Mouse (Mus musculus): ENCODE measurements around the gene Slc5a1. TPM values are rescaled to one million over a fixed set of nuclear protein-coding genes. Genes with fewer than 3 reads are reported as not detected.

Gene Slc5a1
- polyA plus RNA-seq, 1 experiment from 2014 or later: not detected

GRCm38 (mm10) chr5:33107056-33107455, 3.0 kb downstream of the Slc5a1 start:
- H3K9ac ChIP-seq: no peak overlapping the region
- no peak for ATAC-seq (replicated peaks; ENCODE audit: insufficient number of reproducible peaks, insufficient read depth, low FRiP score, low read depth)
- no peak overlapping the region for H3K4me3 ChIP-seq
- H3K4me1 ChIP-seq (replicated peaks): no peaks in the 10 kb centered on the region
- peaks cover 41% of the 10 kb centered on the region for H3K27me3 ChIP-seq
- no peak overlapping the region for H3K27ac ChIP-seq
- H3K36me3 ChIP-seq: no peaks in the 10 kb centered on the region
- 66% methylated on average over 6 of the region's 6 CpGs for WGBS
- no peak overlapping the region for H3K4me2 ChIP-seq
- H3K9me3 ChIP-seq (replicated peaks): no peaks in the 10 kb centered on the region

GRCm38 (mm10) chr5:33107778-33108405, 3.9 kb downstream of the Slc5a1 start:
- H3K36me3 ChIP-seq: no peaks in the 10 kb centered on the region
- H3K4me2 ChIP-seq: no peak overlapping the region
- peaks cover 35% of the 10 kb centered on the region for H3K27me3 ChIP-seq
- 78% methylated on average over 14 of the region's 14 CpGs for WGBS
- H3K27ac ChIP-seq: no peak overlapping the region
- no peak overlapping the region for H3K9ac ChIP-seq
- no peak for ATAC-seq (replicated peaks; ENCODE audit: insufficient number of reproducible peaks, insufficient read depth, low FRiP score, low read depth)
- no peak overlapping the region for H3K4me3 ChIP-seq
- no peaks in the 10 kb centered on the region for H3K4me1 ChIP-seq (replicated peaks)
- no peaks in the 10 kb centered on the region for H3K9me3 ChIP-seq (replicated peaks)

- Histone ChIP-seq H3K27me3 (no peaks in the 10 kb centered on the region), H3K4me3 (no peak overlapping the region), H3K9me3 (replicated peaks) (no peaks in the 10 kb centered on the region), H3K4me1 (replicated peaks) (no peaks in the 10 kb centered on the region), H3K9ac (no peak overlapping the region), H3K4me2 (no peak overlapping the region), H3K27ac (no peak overlapping the region), H3K36me3 (no peaks in the 10 kb centered on the region)
- 59% methylated on average over 4 of the region's 4 CpGs for WGBS
- ATAC-seq (replicated peaks; ENCODE audit: insufficient number of reproducible peaks, insufficient read depth, low FRiP score, low read depth): no peak
These were observed 17.9 kb downstream of the Slc5a1 start for GRCm38 (mm10) chr5:33121871-33122315.

GRCm38 (mm10) chr5:33123658-33124057, 19.6 kb downstream of the Slc5a1 start:
- no peak overlapping the region for H3K27ac ChIP-seq
- no peaks in the 10 kb centered on the region for H3K4me1 ChIP-seq (replicated peaks)
- no peak for ATAC-seq (replicated peaks; ENCODE audit: insufficient number of reproducible peaks, insufficient read depth, low FRiP score, low read depth)
- no peak overlapping the region for H3K4me2 ChIP-seq
- H3K36me3 ChIP-seq: no peaks in the 10 kb centered on the region
- no peak overlapping the region for H3K4me3 ChIP-seq
- no peak overlapping the region for H3K9ac ChIP-seq
- 63% methylated on average over 3 of the region's 3 CpGs for WGBS
- H3K27me3 ChIP-seq: no peaks in the 10 kb centered on the region
- no peaks in the 10 kb centered on the region for H3K9me3 ChIP-seq (replicated peaks)

GRCm38 (mm10) chr5:33125318-33125717, 21.3 kb downstream of the Slc5a1 start:
- H3K27ac ChIP-seq: no peak overlapping the region
- H3K4me3 ChIP-seq: no peak overlapping the region
- H3K4me1 ChIP-seq (replicated peaks): no peaks in the 10 kb centered on the region
- H3K27me3 ChIP-seq: no peaks in the 10 kb centered on the region
- H3K36me3 ChIP-seq: no peaks in the 10 kb centered on the region
- H3K9me3 ChIP-seq (replicated peaks): no peaks in the 10 kb centered on the region
- no peak overlapping the region for H3K4me2 ChIP-seq
- WGBS: 84% methylated on average over 4 of the region's 4 CpGs
- ATAC-seq (replicated peaks; ENCODE audit: insufficient number of reproducible peaks, insufficient read depth, low FRiP score, low read depth): no peak
- H3K9ac ChIP-seq: no peak overlapping the region

GRCm38 (mm10) chr5:33134132-33134531, 30.1 kb downstream of the Slc5a1 start:
- no peak for ATAC-seq (replicated peaks; ENCODE audit: insufficient number of reproducible peaks, insufficient read depth, low FRiP score, low read depth)
- no peaks in the 10 kb centered on the region for H3K36me3 ChIP-seq
- no peaks in the 10 kb centered on the region for H3K27me3 ChIP-seq
- 87% methylated on average over 4 of the region's 4 CpGs for WGBS
- no peaks in the 10 kb centered on the region for H3K9me3 ChIP-seq (replicated peaks)
- H3K4me3 ChIP-seq: no peak overlapping the region
- H3K4me2 ChIP-seq: no peak overlapping the region
- H3K4me1 ChIP-seq (replicated peaks): no peaks in the 10 kb centered on the region
- H3K27ac ChIP-seq: no peak overlapping the region
- no peak overlapping the region for H3K9ac ChIP-seq

- H3K9ac ChIP-seq: no peak overlapping the region
- H3K27ac ChIP-seq: no peak overlapping the region
- no peaks in the 10 kb centered on the region for H3K36me3 ChIP-seq
- no peaks in the 10 kb centered on the region for H3K27me3 ChIP-seq
- no peaks in the 10 kb centered on the region for H3K4me1 ChIP-seq (replicated peaks)
- H3K4me2 ChIP-seq: no peak overlapping the region
- no peaks in the 10 kb centered on the region for H3K9me3 ChIP-seq (replicated peaks)
- H3K4me3 ChIP-seq: no peak overlapping the region
- no peak for ATAC-seq (replicated peaks; ENCODE audit: insufficient number of reproducible peaks, insufficient read depth, low FRiP score, low read depth)
- WGBS: 77% methylated on average over 5 of the region's 5 CpGs
These were observed 31.6 kb downstream of the Slc5a1 start for GRCm38 (mm10) chr5:33135611-33136010.

GRCm38 (mm10) chr5:33142790-33143455, 38.9 kb downstream of the Slc5a1 start:
- Histone ChIP-seq H3K9ac (no peak overlapping the region), H3K4me2 (no peak overlapping the region), H3K27ac (no peak overlapping the region), H3K4me1 (replicated peaks) (peaks cover 4% of the 10 kb centered on the region; the same call in 1 of the 2 replicates), H3K36me3 (no peaks in the 10 kb centered on the region), H3K4me3 (no peak overlapping the region), H3K27me3 (no peaks in the 10 kb centered on the region), H3K9me3 (replicated peaks) (no peaks in the 10 kb centered on the region)
- WGBS: 50% methylated on average over 7 of the region's 7 CpGs
- ATAC-seq (replicated peaks; ENCODE audit: insufficient number of reproducible peaks, insufficient read depth, low FRiP score, low read depth): no peak

GRCm38 (mm10) chr5:33144025-33144424, 40.0 kb downstream of the Slc5a1 start:
- Histone ChIP-seq H3K9me3 (replicated peaks) (no peaks in the 10 kb centered on the region), H3K36me3 (no peaks in the 10 kb centered on the region), H3K9ac (no peak overlapping the region), H3K27ac (no peak overlapping the region), H3K27me3 (no peaks in the 10 kb centered on the region), H3K4me3 (no peak overlapping the region), H3K4me2 (no peak overlapping the region), H3K4me1 (replicated peaks) (peaks cover 6% of the 10 kb centered on the region; the same call in 1 of the 2 replicates)
- ATAC-seq (replicated peaks; ENCODE audit: insufficient number of reproducible peaks, insufficient read depth, low FRiP score, low read depth): no peak
- WGBS: 37% methylated on average over 5 of the region's 5 CpGs

GRCm38 (mm10) chr5:33146837-33147236, 42.8 kb downstream of the Slc5a1 start:
- Histone ChIP-seq H3K27me3 (no peaks in the 10 kb centered on the region), H3K4me1 (replicated peaks) (peaks cover 6% of the 10 kb centered on the region; the same call in 1 of the 2 replicates), H3K9ac (no peak overlapping the region), H3K4me3 (no peak overlapping the region), H3K27ac (no peak overlapping the region), H3K36me3 (no peaks in the 10 kb centered on the region), H3K9me3 (replicated peaks) (no peaks in the 10 kb centered on the region), H3K4me2 (no peak overlapping the region)
- WGBS: 76% methylated on average over 9 of the region's 9 CpGs
- no peak for ATAC-seq (replicated peaks; ENCODE audit: insufficient number of reproducible peaks, insufficient read depth, low FRiP score, low read depth)

GRCm38 (mm10) chr5:33147691-33148090, 43.7 kb downstream of the Slc5a1 start:
- no peak; the same call in 1 of the 2 replicates for ATAC-seq (replicated peaks; ENCODE audit: insufficient number of reproducible peaks, insufficient read depth, low FRiP score, low read depth)
- 46% methylated on average over 6 of the region's 6 CpGs for WGBS

GRCm38 (mm10) chr5:33193567-33193966, 89.5 kb downstream of the Slc5a1 start:
- Histone ChIP-seq H3K4me1 (replicated peaks) (peaks cover 7% of the 10 kb centered on the region), H3K9me3 (replicated peaks) (no peaks in the 10 kb centered on the region), H3K27ac (no peak overlapping the region), H3K4me2 (no peak overlapping the region), H3K27me3 (no peaks in the 10 kb centered on the region), H3K9ac (no peak overlapping the region), H3K36me3 (no peaks in the 10 kb centered on the region), H3K4me3 (no peak overlapping the region)
- no peak for ATAC-seq (replicated peaks; ENCODE audit: insufficient number of reproducible peaks, insufficient read depth, low FRiP score, low read depth)
- 9% methylated on average over 7 of the region's 7 CpGs for WGBS

More at GRCm38 (mm10) chr5:33147691-33148090, 43.7 kb downstream of the Slc5a1 start:
- Histone ChIP-seq H3K4me2 (no peak overlapping the region), H3K4me3 (no peak overlapping the region), H3K27me3 (no peaks in the 10 kb centered on the region), H3K9me3 (replicated peaks) (no peaks in the 10 kb centered on the region), H3K36me3 (no peaks in the 10 kb centered on the region), H3K4me1 (replicated peaks) (peaks cover 6% of the 10 kb centered on the region; the same call in 1 of the 2 replicates), H3K9ac (no peak overlapping the region), H3K27ac (no peak overlapping the region)
